Mouse (Mus musculus) limb, embryonic 15.5 days (tissue): Measurements from ENCODE around the gene Myo1d. TPM values are rescaled to one million over a fixed set of nuclear protein-coding genes. Genes with fewer than 3 reads are reported as not detected.

ENCODE experiments used
- ATAC-seq: fragments of 200-750 bp; cut with Nextera tagmentation; 2 replicates; pipeline ENCODE4 v1.8.0; 2017; ENCODE audit warnings: low read depth, moderate TSS enrichment; ENCODE audit not compliant: insufficient number of reproducible peaks, low FRiP score, low TSS enrichment
- H3K27ac ChIP-seq: fragments of 300-500 bp; sonication (generic); 2 replicates; pipeline ENCODE4 v1.5.1; 2015; ENCODE audit warnings: moderate library complexity, mild to moderate bottlenecking, inconsistent platforms
- H3K27me3 ChIP-seq: fragments of 300-500 bp; sonication (generic); 2 replicates; pipeline ENCODE4 v1.6.1; 2015; ENCODE audit warnings: inconsistent platforms
- H3K36me3 ChIP-seq: fragments of 300-500 bp; sonication (generic); 2 replicates; pipeline ENCODE4 v1.6.1; 2015; ENCODE audit warnings: inconsistent platforms
- H3K4me1 ChIP-seq: fragments of 300-500 bp; sonication (generic); 2 replicates; pipeline ENCODE4 v1.6.1; 2015; ENCODE audit warnings: inconsistent platforms
- H3K4me2 ChIP-seq: fragments of 300-500 bp; sonication (generic); 2 replicates; pipeline ENCODE4 v1.6.1; 2015; ENCODE audit warnings: mild to moderate bottlenecking, inconsistent platforms
- H3K4me3 ChIP-seq: fragments of 300-500 bp; sonication (generic); 2 replicates; pipeline ENCODE4 v1.5.1; 2015; ENCODE audit warnings: mild to moderate bottlenecking, inconsistent platforms
- H3K9ac ChIP-seq: fragments of 300-500 bp; sonication (generic); 2 replicates; pipeline ENCODE4 v1.6.1; 2015; ENCODE audit warnings: inconsistent platforms
- H3K9me3 ChIP-seq: fragments of 300-500 bp; sonication (generic); 2 replicates; pipeline ENCODE4 v1.6.1; 2016; ENCODE audit warnings: inconsistent platforms
- WGBS: fragments of 180-500 bp; shearing (Covaris S2); methylation state at CpG from one replicate; pipeline ENCODE4 v1.1.7; 2015; 5-methylcytosine and 5-hydroxymethylcytosine counted together
- polyA plus RNA-seq: library from polyadenylated mRNA; unstranded; fragments of >200 nt; fragmentation: Nextera tagmentation; extraction: Ambion mirVana; gene quantifications from 2 replicates; pipeline ENCODE4 v1.2.1, GENCODE M21; 2015

Myo1d gene
- polyA plus RNA-seq, 1 experiment from 2014 or later: 10.3 TPM

DNA sequence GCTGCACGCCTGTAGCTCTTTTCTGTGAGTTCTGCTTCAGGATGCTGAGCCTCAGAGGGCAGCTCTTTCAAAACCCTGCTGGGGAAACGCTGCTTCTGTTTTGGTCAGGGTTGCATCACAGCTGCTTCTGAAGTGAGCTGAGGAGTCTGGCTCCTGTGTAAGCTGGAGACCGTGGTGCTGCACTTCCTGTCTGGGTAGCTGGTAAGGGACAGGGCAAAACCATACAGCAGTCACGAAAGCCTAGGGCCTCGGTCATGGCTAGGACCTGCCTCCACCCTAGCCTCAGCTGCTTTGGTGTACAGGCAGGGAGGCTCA, 290.0 kb downstream of the Myo1d start:
- Histone ChIP-seq H3K27me3 (no peaks in the 10 kb centered on the region), H3K4me1 (peaks cover 22% of the 10 kb centered on the region; the same call in 1 of the 2 replicates), H3K9me3 (no peaks in the 10 kb centered on the region), H3K9ac (no peak overlapping the region), H3K36me3 (no peaks in the 10 kb centered on the region), H3K4me3 (no peak overlapping the region), H3K4me2 (no peak overlapping the region), H3K27ac (peak overlapping the region; percentile 43; the same call in 1 of the 2 replicates)
- no peak for ATAC-seq
- WGBS: 33% methylated on average over 5 of the region's 5 CpGs

DNA sequence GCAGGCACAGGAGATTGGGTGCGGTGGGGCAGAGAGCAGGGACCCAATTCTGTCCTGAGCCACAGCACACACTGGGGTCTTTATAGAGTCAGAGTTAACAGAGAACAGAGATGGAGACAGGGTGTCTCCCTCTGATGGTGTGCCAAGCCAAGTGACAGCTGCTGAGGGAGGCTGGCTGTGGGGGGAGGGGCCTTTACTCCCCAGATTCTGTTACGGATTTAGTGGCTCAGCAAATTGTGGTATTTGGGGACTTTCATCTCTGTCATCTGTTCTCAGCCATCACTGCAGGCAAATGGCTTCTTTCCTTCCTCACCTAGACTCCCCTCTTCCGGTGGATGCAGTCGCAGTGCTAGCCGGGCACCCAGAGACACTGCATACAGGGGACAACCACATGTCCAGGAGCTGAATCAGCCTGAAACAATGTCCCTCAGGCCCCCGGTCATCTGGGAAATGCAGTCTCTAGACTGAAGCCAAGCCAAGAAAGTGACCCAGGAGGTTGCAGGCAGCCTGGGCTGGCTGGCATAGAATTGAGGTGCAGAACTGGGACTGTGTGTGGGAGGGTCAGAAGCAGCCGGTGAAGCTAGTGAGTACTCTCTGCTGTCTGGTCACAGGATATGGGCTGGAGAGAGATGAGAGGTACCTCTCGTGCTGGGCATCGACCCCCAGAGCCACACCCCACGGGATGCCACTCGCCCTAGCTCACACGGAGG, 290.5 kb downstream of the Myo1d start:
- Histone ChIP-seq H3K36me3 (no peaks in the 10 kb centered on the region), H3K27ac (peak overlapping the region; percentile 43; the same call in 1 of the 2 replicates), H3K9me3 (no peaks in the 10 kb centered on the region), H3K4me1 (peaks cover 22% of the 10 kb centered on the region; the same call in 1 of the 2 replicates), H3K27me3 (no peaks in the 10 kb centered on the region), H3K4me2 (no peak overlapping the region), H3K4me3 (no peak overlapping the region), H3K9ac (no peak overlapping the region)
- 43% methylated on average over 12 of the region's 12 CpGs for WGBS
- ATAC-seq: no peak

DNA sequence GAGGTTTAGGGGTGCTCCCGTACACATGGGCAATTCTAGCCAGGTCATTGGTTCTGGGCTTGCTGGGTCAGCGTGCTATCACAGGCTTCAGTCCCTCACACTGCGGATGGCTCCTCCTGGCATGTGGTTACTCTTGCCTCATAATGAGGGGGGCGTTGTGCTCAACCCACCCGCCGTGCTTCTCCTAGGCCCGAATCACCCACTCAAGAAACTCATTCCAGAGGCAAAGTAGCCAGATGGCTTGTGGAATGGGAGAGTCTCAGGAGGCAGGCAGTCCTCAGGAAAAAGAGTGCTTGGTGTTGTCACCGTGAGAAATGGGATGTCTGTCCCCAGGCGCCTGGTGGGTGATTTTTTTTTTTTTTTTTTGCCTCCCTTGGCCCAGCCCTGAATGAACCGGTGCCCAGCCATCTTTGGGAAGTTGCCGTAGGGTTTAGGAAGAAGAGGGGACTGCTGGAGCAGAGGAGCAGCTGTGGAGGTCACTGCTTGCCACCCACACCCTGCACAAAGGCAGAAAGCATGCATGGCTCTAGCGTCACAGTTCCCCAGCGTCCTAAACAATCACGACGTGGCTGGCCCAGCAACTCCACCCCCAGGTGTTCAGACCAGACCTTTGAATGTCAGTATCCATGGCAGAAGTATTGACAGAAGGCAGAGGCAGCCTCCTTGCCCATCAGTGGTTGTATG, 291.8 kb downstream of the Myo1d start:
- H3K9ac ChIP-seq: no peak overlapping the region
- no peak overlapping the region for H3K27ac ChIP-seq
- no peaks in the 10 kb centered on the region; the same call in 1 of the 2 replicates for H3K27me3 ChIP-seq
- H3K4me1 ChIP-seq: peaks cover 22% of the 10 kb centered on the region; the same call in 1 of the 2 replicates
- no peak overlapping the region for H3K4me2 ChIP-seq
- no peak overlapping the region for H3K4me3 ChIP-seq
- H3K9me3 ChIP-seq: no peaks in the 10 kb centered on the region
- 70% methylated on average over 15 of the region's 15 CpGs for WGBS
- no peak for ATAC-seq
- no peaks in the 10 kb centered on the region for H3K36me3 ChIP-seq

DNA sequence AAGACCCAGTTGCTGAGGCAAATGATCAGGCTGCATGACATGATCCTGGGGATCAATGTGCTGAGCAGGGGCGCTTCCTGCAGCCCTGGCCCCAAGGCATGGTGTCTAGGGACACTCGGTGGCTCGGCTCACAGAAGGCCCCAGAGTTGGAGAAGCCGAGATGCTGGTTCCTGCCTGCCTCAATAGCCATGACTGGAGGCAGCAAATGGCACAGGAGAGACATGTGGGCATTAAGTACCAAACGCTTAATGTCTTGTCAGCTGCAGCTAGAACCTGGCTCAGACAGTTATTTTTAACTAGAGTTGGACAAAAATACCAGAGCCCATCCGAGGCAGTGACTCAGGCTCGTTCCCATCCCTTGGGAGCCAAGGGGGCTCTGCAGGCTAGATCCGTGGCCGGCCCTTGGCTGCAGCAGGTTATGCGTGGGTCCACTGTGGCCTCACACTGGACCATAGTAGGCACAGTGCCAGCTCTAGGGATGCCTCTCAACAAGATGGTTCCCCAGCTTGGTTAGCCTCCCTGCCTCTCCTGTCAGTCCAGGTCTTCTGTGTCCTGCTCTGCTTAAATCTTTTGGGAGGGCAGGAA, 294.1 kb downstream of the Myo1d start:
- Histone ChIP-seq H3K27me3 (no peaks in the 10 kb centered on the region; the same call in 1 of the 2 replicates), H3K4me3 (no peak overlapping the region), H3K9me3 (no peaks in the 10 kb centered on the region), H3K4me2 (no peak overlapping the region), H3K9ac (no peak overlapping the region), H3K27ac (0 out of 2 replicates have a peak overlapping the region, but pooled peaks have one; percentile 4), H3K36me3 (0 out of 2 replicates have a peak, but pooled peaks cover 4% of the 10 kb centered on the region), H3K4me1 (peaks cover 26% of the 10 kb centered on the region; the same call in 1 of the 2 replicates)
- 76% methylated on average over 10 of the region's 10 CpGs for WGBS
- ATAC-seq: no peak

DNA sequence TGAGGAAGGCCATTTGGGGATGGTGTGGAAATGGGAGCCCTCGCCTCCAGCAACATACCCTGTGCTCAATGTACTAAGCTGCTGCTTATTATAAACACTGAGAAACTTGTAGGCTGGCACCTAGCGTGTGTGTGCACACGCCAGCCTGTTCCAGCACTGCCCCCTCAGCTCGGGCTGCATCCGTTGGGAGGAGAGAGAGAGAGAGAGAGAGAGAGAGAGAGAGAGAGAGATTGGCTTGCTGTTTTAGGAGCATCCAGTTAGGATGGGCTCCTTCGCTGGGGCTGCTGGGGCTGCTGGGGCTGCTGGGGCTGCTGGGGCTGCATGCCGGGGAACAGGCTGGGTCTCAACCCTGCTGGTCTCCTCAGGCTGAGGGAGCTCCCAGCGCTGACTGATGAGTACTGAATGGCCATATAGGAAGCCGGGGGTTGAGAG, 294.7 kb downstream of the Myo1d start:
- no peak overlapping the region for H3K4me2 ChIP-seq
- H3K9ac ChIP-seq: no peak overlapping the region
- no peaks in the 10 kb centered on the region; the same call in 1 of the 2 replicates for H3K27me3 ChIP-seq
- H3K36me3 ChIP-seq: 0 out of 2 replicates have a peak, but pooled peaks cover 4% of the 10 kb centered on the region
- H3K9me3 ChIP-seq: no peaks in the 10 kb centered on the region
- no peak for ATAC-seq
- H3K4me3 ChIP-seq: no peak overlapping the region
- 74% methylated on average over 9 of the region's 9 CpGs for WGBS
- 0 out of 2 replicates have a peak overlapping the region, but pooled peaks have one; percentile 4 for H3K27ac ChIP-seq
- H3K4me1 ChIP-seq: peaks cover 26% of the 10 kb centered on the region; the same call in 1 of the 2 replicates

DNA sequence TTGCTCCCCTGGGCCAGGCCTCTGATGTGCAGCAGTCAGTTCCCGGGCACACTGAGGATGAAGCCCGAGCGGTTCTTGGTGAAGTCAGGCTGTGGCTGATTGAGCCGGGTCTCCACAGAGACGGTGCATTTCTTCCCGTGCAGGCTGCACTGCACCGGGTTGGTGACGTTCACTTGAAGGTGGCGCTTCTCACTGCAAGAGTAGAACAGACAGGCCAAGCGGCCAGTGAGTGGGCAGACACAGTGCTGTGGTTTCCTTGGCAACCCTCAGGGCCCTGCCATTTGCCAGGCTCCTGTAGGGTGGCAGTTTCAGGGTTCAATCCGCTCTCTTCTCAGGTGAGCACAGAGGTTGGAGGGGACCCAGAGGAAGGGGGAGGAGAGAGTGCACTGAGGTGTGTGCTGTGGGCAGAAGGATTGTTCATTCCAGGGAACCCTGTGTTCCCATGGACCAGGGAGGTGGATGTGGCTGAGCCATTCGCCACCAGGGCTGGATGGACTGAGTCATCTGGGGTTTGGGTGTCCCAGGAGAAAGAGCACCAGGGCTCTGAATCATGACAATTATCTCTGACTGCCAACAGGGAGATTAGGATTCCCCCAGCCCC, 295.5 kb downstream of the Myo1d start:
- no peaks in the 10 kb centered on the region; the same call in 1 of the 2 replicates for H3K27me3 ChIP-seq
- H3K4me2 ChIP-seq: no peak overlapping the region
- H3K9ac ChIP-seq: no peak overlapping the region
- H3K36me3 ChIP-seq: 0 out of 2 replicates have a peak, but pooled peaks cover 4% of the 10 kb centered on the region
- no peak overlapping the region for H3K27ac ChIP-seq
- peaks cover 25% of the 10 kb centered on the region; the same call in 1 of the 2 replicates for H3K4me1 ChIP-seq
- WGBS: 33% methylated on average over 12 of the region's 12 CpGs
- H3K4me3 ChIP-seq: no peak overlapping the region
- no peaks in the 10 kb centered on the region for H3K9me3 ChIP-seq
- ATAC-seq: no peak

DNA sequence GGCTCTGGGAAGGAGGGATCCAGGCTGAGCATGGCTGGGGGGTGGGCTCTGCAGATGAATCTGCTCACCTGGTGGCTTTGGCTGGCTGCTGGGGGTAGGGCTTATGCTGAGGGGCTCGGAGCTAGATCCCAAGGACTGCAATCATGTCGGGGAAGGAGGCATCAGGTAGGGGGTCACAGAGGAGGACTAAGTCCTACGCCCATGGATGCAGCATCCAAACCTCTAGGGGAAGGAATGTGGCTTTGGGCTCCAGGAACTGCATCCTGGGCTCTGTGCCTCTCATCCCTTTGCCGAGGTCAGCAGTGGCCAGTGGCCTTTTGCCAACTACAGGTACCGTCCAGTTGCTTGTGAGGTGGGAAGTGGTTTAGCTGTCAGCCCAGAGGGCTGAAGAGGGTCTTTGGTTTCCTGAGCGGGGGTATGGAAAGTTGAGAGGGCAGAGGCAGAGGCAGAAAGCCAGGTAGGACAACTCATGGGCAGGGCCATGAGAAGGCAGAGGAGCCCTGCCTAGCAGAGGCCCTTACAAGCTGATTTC, 296.2 kb downstream of the Myo1d start:
- no peak overlapping the region; the same call in 1 of the 2 replicates for H3K9ac ChIP-seq
- no peak overlapping the region for H3K4me3 ChIP-seq
- H3K4me2 ChIP-seq: no peak overlapping the region
- no peak overlapping the region for H3K27ac ChIP-seq
- WGBS: 78% methylated on average over 6 of the region's 6 CpGs
- no peaks in the 10 kb centered on the region for H3K9me3 ChIP-seq
- H3K4me1 ChIP-seq: peaks cover 29% of the 10 kb centered on the region
- H3K27me3 ChIP-seq: no peaks in the 10 kb centered on the region; the same call in 1 of the 2 replicates
- no peak for ATAC-seq
- H3K36me3 ChIP-seq: 0 out of 2 replicates have a peak, but pooled peaks cover 4% of the 10 kb centered on the region

DNA sequence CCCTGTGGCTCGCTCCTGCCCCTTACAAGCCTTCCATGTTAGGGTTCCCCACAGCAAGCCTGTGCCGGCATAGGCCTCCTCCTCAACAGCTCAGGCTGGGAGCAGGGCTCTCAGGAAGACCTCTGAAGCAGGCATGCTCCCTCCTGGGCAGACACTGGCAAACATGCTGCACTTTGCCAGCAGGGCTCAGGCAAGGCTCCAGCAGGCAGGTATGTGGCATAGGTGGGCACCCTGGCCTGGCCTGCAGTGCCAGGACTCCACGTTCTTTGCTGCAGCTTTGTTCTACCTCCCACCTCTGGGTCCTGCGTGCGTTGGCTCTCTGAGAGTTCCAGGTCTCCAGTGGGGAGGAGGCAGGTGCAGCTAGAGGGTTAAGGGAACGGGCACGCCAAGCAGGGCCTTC, 296.9 kb downstream of the Myo1d start:
- Histone ChIP-seq H3K4me2 (no peak overlapping the region), H3K9ac (no peak overlapping the region), H3K4me3 (no peak overlapping the region), H3K9me3 (no peaks in the 10 kb centered on the region), H3K27me3 (no peaks in the 10 kb centered on the region; the same call in 1 of the 2 replicates), H3K27ac (no peak overlapping the region), H3K4me1 (peaks cover 32% of the 10 kb centered on the region), H3K36me3 (0 out of 2 replicates have a peak, but pooled peaks cover 4% of the 10 kb centered on the region)
- ATAC-seq: no peak
- 83% methylated on average over 7 of the region's 7 CpGs for WGBS

DNA sequence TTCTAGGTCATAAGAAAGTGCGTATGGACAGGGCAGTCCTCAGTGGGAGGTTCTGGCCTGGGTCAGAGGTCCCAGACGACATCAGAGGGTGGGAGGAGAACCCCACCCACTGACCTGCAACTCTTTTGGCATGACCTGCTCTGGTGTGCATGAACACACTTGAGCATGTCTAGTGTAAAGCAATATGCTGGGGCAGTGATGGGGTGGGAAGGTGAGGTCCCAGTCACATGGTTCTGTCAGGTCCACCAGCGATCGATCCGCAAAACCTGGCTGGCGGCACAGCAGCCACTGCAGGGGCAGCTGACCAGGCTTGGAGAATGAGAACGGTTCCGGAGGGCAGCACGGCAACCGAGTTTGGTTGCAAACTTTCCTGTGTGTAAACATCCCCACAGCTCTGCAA, 297.5 kb downstream of the Myo1d start:
- 0 out of 2 replicates have a peak, but pooled peaks cover 4% of the 10 kb centered on the region for H3K36me3 ChIP-seq
- H3K4me3 ChIP-seq: no peak overlapping the region
- WGBS: 85% methylated on average over 10 of the region's 10 CpGs
- H3K4me2 ChIP-seq: no peak overlapping the region
- H3K9ac ChIP-seq: no peak overlapping the region
- H3K27me3 ChIP-seq: no peaks in the 10 kb centered on the region; the same call in 1 of the 2 replicates
- H3K4me1 ChIP-seq: peaks cover 38% of the 10 kb centered on the region
- no peak for ATAC-seq
- no peak overlapping the region for H3K27ac ChIP-seq
- no peaks in the 10 kb centered on the region for H3K9me3 ChIP-seq

DNA sequence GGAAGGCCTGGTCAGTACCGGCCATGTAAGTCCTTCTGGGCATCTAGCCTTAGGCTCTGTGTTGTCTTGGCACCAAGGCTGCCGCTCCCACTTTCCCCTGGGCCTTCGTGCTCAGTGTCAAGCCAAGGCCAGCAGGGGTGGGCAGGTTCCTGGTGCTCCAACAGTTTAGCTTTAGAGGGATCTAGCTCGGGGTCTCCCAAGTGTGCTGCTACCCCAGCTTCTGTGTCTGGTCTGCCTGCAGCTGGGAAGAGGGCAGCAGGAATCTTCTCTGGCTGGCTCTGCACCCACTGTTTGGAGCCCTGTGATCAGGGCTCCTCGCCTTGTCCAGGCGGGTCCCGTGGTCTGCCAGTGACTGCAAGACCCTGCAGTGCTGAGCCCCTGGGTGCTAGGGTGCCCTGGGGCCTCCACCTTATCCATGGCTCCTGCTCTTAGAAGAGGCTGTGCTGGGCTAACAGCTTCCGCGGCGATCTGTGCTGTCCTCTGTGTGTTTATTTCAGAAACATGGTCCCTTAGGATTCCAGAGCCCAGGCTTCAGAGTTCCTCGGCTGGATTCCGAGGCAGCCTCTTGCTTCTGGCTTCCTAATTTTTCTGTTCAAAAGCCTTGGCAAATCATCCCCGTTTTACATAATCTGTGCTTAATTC, 298.3 kb downstream of the Myo1d start:
- H3K9ac ChIP-seq: no peak overlapping the region
- H3K4me3 ChIP-seq: no peak overlapping the region
- H3K4me2 ChIP-seq: no peak overlapping the region
- H3K36me3 ChIP-seq: 0 out of 2 replicates have a peak, but pooled peaks cover 4% of the 10 kb centered on the region
- ATAC-seq: no peak
- no peak overlapping the region for H3K27ac ChIP-seq
- 82% methylated on average over 13 of the region's 13 CpGs for WGBS
- H3K4me1 ChIP-seq: peaks cover 43% of the 10 kb centered on the region
- H3K27me3 ChIP-seq: no peaks in the 10 kb centered on the region; the same call in 1 of the 2 replicates
- H3K9me3 ChIP-seq: no peaks in the 10 kb centered on the region
